Mouse (Mus musculus) skeletal muscle tissue, adult 2 months (tissue): ENCODE results near the gene Trappc3.

ENCODE experiments used
- DNase-seq: peaks from one replicate; pipeline ENCODE4 v3.0.0-alpha.2; 2012; ENCODE audit warnings: low read depth, low spot score

The Trappc3 gene

DNA sequence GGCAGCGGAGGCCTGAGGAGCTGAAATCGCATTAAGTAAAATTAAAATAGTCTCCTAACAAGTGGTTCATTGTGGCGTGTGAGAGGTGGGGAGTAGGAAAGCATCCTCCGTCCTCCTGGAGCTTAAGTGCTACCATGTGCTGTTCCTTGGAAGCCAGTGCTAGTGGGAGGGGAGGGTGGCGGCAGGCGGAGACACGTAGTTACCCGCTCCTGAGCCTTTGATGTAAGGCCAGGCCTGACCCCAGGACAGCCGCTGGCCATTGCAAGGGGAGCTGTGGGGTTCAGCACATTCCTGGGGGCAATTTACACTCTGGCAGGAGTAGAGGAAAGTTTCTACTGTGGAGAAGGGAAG lies 16.4 kb downstream of the Trappc3 start:
- DNase-seq = no peak

DNA sequence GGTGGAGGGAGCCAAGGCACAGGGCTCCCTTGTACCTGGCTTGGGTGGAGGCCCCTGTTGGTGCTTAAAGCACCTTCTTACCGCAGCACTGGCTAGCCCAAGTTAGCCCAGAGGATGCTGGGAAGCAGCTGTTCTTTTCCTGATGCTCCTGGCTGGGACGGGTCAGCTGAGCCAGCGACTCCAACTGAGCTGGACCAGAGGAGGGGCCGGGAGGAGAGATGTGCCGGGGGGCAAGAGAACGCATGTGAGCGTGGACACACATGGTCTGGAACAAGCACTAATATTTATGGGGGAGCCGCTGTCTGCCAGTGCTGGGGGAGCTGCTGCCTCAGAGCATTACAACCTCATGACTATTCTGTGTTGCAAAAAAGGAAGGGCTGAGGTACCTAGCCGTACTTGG lies 16.8 kb downstream of the Trappc3 start:
- DNase-seq = no peak

DNA sequence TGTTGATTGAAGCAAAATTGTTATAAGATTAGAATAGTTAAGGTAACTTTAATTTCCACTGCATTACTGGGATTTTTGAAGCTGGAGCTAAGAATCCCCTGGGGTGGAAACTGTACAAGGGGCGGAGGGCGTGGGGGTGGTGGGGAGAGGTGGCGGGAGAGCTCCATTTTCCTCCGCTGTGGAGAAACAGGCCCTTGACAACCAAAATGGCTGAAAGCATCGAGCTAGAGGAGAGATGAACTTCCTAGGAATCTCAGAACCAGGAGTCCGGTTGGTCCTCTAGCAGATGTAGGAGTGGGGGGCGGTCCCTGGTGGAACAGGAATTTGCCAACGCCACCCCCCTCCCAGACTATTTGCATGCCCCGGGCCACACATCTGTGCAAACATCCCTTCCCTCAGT lies 19.6 kb downstream of the Trappc3 start:
- DNase-seq = no peak

DNA sequence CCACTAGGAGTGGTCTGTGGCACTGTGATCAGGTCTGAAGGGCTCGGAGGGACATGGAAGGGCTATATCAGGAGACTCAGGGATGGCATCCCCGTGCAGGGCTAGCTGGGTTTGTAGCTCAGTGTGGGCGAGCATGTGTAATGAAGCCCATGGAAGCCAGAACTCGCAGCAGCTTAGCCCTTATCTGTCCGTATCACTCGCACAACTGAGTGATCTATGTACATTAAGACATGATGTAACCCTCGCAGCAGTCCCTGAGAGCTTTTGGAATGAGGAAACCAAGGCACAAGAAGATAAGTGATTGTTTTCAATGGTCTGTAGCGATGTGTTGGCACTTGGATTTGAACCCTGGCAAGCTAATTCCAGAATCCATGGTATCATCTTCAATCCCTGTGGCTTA lies 21.5 kb downstream of the Trappc3 start:
- no peak for DNase-seq

DNA sequence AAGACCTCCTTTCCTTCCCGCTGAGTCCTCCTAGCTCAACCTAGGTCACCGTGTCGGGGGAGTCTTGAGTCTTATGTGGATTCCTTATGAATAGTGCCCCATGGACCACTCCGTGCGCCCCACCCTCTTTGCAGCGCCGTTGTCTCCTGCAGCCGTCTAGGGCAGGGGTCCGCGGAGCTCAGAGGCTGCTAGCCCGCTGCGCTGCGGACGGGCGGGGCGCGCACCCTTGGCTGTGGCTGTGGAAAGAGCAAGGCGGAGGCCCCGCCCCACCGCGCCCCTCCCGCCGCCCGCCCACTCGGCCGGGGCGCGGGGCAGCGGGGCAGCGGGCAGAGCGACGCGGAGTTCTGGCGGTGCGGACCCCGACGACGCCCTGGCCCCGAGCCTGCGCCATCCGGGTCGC lies 24.4 kb downstream of the Trappc3 start, which contains the start of gene Col8a2:
TSS of gene Col8a2 (plus strand) at position 302 of the 400 bp plus-strand sequence.
- no peak for DNase-seq

DNA sequence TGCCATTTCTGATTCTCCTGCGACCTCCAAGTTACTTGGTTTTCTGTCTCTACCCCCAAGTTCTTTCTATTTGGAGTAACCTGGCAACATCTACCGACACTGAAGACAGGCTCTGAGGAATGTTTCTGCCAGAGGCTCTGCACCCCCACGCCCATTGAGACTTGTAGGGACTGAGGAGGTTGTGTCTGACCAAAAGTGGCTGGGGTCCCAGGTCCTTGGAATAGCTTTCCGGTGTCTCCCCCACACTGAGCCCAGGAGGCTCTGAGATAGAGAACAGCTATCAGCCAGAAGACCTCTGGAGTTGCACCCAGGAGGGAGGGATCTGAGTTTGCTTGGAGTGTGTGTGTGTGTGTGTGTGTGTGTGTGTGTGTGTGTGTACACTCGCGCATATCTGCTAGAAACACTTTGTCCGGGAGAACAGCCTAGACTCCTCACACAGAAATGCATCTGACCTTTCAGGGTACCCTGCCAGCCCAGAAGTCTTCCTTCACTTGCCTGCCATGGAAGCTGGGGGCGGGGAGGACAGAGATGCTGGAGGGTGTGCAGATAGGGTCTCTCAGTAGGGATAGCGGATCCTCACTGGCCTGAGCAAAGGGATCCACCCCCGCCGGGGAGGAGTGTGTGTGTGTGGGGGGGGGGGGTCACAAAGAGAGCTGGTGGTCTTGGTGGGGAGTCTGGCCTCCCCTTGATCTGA lies 25.3 kb downstream of the Trappc3 start:
- DNase-seq = no peak

DNA sequence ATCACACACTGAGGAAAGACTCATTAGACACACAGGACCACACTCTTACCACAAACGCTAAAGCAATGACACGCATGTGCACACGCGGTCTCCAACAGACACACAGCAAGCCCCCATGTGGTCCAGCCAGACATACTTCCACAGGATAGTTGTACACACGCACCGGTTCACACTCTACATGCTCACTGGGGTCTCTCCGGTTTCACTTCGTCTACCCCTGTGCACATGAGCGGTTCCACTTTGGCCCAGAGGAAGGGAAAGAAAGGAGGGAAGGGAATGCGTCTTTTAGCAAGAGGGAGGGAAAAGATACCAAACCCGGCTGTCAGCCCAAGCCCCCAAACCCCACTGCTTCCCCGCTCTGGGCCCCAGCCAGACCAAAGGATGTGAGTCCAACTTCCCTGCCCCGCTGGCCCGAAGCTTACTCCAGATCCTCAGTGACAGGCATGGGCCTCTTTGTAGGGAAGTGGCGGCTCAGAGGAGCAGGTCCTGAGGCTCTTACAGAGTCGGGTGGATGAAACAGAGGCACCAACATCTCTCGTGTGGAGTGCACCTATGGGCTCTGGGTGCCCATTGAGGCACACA lies 26.1 kb downstream of the Trappc3 start:
- DNase-seq = no peak

DNA sequence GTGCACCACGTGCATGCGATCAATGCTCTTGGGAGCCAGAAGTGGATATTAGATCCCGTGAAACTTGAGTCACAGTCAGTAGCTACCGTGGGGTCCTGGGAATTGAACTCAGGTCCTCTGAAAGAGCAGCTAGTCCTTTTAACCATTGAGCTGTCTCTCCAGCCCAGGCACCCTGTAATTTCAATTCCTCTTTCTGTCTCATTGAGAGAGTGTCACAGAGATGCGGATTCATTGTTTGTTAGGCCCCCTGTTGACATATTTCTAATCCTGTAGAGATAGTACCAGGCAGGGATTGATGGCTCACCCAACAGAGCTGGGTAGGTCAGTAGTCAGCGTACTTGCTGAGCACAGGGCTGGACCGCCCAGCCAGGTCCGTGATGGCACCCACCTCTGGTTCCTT lies 28.2 kb downstream of the Trappc3 start:
- DNase-seq = no peak

DNA sequence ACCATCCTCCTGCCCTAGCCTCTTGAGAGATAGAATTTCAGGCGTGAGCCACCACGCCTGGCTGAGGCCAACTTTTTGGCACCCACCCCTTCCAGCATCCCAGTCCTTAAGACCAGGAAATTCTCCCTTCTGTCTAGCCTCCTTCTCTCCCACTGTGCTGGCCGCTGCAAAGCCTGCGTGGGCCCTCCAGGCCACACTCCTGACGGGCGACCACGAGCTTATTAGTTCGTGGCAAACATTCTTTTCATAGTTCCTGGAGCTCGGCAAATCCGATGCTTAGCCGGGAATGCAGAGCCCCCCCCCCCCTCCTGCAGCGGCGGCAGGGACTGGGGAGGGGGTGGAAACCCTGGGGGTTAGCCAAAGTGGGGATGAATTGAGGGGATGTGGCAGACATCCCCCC lies 29.1 kb downstream of the Trappc3 start:
- no peak for DNase-seq

DNA sequence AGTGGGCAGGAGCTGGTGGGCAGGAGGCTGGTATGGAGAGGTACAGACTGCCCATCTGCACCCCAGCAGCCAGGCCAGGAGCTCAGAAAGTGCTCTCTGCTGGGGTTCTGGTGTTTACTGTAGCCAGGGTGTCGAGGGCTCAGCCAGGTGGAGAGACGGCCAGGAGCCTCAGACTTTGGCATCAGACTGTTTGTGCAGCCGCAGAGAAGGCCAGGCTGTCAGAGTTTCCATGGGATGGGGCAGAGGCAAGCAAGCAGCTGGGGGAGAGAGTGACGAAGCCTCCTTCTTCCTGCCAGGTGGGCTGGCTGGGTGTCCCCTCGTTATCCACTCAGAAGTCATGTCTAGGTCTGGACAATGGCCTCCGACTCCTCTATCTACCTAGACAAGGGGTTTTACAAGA lies 33.0 kb downstream of the Trappc3 start:
- DNase-seq = no peak

DNA sequence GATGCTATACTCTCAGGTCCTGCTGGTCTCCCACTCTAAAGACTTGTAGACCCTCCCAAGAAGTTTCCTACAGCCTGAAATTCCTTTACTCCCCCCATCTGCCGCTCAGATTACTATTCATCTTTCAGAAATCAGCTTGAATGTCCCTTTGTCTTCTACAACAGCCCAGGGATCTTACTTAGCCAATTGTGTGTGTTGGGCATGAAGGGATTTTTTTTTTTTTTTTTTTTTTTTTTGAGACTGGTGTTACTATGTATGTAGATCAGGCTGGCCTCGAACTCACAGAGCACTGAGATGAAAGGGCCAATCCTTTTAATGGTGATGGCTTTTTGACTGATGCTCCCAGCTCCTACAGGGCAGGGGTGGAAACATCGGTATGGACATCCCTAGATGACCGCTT lies 33.8 kb downstream of the Trappc3 start:
- no peak for DNase-seq

DNA sequence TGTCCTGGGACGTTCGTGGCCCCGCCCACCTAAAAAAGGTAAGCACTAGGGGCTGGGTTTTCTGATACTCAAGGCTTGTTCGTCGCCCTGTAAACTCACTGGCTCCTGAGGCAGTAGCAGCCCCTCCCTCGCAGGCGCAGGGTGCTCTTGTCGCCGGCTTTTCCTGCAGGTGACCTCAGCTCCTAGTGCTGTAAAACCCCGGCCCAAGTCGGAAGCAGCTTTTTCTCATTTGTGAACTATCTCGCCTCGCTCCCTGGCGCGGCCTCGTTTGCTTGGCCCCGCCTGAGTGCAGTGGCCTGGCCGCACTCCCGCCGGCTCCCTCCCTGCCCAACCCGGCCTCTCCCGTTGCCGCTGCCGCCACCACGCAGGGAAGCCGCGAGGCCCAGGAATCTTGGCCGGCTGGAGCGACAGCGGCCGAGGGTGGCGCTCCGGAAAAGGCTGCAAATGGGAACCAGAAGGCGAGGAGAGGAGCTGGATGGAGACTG lies 34.5 kb downstream of the Trappc3 start:
- peak; percentile 54 for DNase-seq

DNA sequence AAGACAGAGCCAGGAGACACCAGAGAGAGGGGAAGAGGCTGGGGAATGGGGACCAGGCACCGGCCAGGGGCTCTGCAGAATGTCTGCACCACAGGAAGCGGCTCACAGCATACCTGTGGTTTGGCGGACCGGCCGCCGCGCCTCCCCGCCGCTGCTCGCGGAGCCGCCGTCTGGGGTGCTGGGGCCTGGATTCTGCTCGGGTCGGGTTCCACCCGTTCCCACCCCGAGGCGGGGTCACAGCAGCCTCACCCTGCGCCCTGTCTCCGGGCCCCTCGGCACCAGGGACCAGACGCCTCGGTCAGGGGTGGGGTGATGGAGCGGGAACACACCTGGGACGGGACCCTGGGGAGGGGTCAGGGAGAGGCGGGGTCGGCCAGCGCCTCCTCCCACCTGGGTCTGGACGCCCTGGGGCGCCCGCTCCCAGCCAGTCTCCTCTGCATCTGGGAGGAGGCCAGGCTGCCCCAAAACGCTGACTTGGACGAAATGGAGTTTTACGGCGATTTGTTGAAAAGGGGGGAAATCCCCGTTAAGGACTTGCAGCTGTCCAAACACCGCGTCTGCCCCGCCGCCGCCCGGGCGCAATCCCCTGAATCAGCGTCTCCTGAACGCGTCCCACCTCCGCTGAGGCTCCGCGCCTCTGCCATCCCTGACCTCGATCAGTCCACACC lies 38.9 kb downstream of the Trappc3 start:
- DNase-seq = no peak

DNA sequence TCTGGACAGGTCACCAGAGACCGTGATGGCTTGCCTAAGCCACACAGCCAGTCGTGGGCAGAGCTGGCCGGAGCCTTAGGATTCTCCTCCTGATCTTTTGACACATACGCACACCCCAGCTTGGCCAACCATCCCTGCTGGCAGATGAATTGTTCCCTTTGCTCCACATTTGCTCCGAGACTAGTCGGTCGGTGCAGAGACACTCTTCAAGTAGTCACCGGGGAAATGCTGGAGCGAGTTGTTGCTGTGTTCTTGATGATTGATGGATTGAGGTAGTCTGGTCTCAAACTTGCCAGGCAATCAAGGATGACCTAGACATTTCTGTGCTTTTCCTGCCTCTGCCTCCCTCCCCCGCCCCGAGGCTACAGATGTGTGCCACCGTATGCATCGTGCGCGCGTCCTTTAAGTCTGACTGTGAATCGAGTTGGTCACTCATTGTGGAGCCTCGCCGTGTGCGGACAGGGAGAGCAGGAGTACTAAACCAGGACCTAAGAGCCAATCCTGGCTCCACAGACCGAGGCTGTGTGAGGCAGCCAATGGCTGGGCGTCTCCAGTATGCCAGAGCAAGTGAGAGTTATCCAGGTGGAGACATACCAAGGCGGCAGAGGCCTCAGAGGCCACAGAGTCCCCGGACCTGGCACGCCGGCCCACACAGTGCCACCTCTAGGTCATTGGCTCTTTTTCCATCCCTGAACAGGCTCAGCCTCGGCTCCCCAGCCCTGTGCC lies 39.6 kb downstream of the Trappc3 start:
- no peak for DNase-seq

DNA sequence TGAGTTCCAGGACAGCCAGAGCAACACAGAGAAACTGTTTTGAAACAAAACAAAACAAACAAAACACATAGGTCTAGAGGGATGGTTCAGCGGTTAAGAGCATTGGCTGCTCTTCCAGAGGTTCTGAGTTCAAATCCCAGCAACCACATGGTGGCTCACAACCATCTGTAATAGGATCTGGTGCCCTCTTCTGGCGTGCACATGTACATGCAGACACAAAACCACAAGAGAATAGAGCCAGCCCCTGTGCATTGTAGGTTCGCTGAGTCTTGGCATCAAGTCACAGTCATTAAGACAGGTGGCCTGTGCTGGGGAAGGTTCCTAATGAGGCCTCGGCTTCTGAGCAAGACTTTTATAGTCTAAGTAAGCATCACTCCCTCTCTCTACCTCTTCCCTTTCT lies 41.8 kb downstream of the Trappc3 start:
- no peak for DNase-seq

DNA sequence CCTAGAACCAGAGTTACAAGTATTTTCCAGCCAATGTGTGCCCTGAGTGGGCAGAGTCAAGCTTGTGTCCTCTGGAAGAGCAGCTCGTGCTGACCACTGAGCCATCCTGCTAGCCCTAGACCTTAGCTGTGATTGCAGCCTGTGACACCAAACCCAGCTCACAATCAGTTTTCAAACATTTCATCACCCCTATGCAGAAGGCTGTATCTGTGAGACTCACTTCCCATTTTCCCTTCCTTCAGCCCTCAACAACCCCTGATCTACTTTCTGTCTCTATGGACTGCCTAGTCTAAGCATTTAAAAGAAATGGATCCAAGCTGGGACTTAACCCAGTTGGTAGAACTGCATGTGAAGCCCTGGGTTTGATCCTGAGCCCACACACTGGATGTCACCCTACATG lies 43.3 kb downstream of the Trappc3 start:
- DNase-seq = no peak

DNA sequence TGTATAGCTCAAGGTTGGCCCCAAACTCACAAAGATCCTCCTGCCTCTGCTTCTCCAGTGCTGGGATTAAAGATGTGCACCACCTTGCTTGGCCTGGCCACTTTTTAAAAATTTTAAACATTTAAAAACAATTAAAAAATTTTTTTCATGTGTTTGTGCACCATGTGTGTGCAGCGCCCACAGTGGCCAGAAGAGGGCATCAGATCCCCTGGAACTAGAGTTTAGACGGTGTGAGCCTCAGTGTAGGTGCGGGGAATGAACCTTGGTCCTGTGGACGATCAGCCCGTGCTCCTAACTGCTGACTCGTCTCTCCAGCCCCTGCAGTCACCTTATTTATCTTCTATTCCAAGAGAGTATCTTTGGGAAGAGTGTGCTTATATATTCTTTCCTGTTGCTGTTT lies 43.9 kb downstream of the Trappc3 start:
- no peak for DNase-seq

DNA sequence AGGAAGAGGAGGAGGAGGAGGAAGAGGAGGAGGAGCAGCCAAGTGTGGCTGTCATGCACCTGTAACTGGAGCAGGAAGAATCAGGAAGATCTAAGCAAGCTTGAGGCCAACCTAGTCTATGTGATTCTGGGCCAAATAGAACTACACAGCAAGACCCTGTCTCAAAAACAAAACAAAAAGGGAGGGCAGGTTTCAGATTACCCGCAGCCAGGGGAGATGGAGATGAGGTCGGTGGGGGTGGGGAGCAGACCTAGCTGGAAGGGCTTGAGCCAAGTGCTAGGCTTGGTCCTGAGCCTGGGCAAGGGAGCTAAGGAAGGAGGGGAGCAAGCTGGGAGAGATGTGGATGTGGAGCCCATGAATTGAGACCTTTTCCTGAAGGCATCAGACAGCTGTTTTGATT lies 44.7 kb downstream of the Trappc3 start:
- no peak for DNase-seq

DNA sequence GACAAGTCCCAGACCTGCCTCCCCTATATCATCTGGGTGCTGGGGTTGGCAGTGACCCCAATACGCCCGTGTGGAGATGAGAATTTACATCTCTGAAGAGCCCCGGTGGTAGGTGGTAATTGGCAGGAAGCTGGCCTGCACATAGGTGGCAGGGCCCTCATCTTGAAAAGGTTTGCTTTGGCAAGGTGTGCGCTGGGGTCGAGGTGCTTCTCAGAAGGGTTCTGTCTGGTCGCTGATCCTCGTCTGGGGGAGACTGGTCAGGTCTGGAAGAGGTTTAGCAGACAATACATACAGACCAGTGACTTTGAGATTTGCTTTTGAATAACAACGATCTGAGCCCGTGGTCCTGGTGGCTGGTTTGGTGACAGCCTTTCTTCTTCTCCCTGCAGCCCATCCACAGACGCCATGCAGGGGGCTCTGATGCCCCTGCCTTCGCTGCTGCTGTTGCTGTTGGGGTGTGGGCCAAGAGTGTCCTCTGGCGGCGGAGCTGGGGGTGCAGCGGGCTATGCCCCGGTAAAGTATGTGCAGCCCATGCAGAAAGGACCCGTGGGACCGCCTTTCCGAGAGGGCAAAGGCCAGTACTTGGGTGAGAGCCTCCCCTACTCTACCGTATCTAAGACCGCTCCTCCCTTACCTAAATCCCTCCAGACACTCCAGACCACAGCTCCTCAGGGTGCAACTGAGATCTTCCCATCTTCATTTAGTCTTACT lies 47.2 kb downstream of the Trappc3 start:
- DNase-seq = no peak

DNA sequence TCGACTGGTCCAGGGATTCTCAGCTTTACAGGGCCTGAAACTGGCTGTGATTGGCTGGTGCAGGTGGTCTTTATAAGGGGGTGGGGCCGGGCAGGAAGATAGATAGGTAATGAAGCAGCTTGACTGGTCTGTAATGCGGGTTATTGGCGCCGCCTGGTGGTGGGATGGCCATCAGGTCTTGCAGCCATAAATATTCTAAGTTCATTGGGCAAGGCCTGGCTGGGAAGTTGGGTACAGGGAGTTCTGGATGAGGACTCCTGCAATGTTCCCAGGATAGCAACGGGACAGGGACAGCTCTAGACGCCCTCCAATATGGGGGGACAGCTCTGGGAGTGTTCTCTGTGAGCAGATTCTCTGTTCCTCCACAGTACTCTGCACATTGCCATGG lies 47.8 kb downstream of the Trappc3 start:
- DNase-seq = peak; percentile 83

DNA sequence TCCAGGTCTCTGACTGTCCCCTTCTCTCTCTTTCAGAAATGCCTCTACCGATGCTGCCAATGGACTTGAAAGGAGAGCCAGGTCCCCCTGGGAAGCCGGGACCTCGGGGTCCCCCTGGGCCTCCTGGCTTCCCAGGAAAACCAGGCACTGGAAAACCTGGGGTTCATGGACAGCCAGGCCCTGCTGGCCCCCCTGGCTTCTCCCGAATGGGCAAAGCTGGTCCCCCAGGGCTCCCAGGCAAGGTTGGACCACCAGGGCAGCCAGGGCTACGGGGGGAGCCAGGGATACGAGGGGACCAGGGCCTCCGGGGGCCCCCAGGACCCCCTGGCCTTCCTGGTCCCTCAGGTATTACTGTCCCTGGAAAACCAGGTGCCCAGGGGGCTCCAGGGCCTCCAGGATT lies 48.2 kb downstream of the Trappc3 start:
- DNase-seq = no peak
